Mouse (Mus musculus) heart, adult 18-20 months (tissue): ENCODE data around the gene Tekt3. TPM values are rescaled to one million over a fixed set of nuclear protein-coding genes. Genes with fewer than 3 reads are reported as not detected.

Experiments used
- DNase-seq, 2 experiments: peaks; one replicate each; pipeline ENCODE4 v3.0.0; 2021 to 2022; ENCODE audit warnings: mixed read lengths in 1 of 2
- total RNA-seq, 2 experiments: library from RNA; stranded (reverse); gene quantifications; 2 replicates each; pipeline ENCODE4 v1.2.3; 2021

Tekt3 gene
- total RNA-seq, 2 experiments from 2014 or later: not detected

- DNase-seq: no peak
Observed at GRCm38 (mm10) chr11:63059911-63060310, 1.5 kb upstream of the Tekt3 start.

DNA sequence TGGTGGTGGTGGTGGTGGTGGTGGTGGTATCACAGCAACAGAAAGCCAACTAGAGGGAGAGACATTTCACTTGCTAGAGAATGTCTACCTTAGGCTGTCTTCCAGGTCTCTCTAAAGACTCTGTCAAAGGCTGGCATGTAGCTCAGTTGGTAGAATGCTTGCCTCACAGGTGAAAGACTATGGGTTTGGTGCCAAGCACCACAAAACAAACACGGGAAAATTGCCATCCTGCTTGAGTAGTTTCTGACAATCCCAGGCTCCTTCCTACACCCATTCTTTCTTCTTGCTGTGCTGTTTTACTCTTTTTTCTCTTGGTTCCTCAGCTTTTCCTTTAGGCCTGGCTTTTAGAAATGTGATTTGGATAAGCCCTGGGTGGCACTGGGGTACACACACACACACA, 5.1 kb downstream of the Tekt3 start:
- no peak for DNase-seq

DNA sequence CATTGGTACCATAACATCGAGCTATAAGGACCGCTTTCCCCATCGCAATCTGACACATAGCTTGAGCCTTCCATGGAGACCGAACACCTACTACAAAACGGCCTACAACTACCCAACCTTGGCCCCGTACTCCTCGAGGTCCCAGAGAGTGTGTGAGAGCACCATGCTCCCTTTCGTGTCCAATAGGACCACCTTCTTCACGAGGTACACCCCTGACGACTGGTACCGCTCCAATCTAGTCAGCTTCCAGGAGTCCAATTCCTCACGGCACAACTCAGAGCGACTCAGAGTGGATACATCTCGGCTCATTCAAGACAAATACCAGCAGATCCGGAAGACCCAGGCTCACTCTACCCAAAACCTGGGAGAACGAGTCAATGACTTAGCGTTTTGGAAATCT, 8.6 kb downstream of the Tekt3 start:
- no peak for DNase-seq

- DNase-seq: no peak
Observed at GRCm38 (mm10) chr11:63084536-63084935, 23.1 kb downstream of the Tekt3 start.

- no peak for DNase-seq
Observed at GRCm38 (mm10) chr11:63088672-63089071, 27.2 kb downstream of the Tekt3 start.

GRCm38 (mm10) chr11:63090210-63090609, 28.8 kb downstream of the Tekt3 start:
- peak in 1 of 2 experiments; percentile 6 for DNase-seq

DNA sequence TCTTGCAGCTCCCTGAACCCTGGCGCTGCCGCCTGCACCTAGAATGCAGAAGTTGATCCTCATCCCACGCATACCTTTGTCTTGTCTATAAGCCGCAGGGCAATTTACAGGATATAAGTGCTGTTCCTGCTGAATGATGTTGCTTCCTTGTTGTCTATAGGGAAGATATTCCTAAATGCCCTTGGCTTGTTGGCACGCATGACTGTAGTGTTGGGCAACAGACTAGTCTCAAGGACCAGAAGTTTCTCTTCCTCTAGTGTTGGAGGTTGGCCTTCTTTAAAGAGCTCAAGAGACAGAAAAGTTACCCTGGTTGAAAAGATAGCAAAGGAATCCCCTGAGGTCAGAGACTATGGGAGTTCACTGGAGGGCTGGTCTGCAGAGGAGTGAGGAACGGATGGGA, 29.5 kb downstream of the Tekt3 start:
- peak; percentile 8 to 11 for DNase-seq

GRCm38 (mm10) chr11:63092271-63092670, 30.8 kb downstream of the Tekt3 start:
- no peak for DNase-seq

- DNase-seq: no peak
Observed at GRCm38 (mm10) chr11:63093601-63094000, 32.1 kb downstream of the Tekt3 start.

DNA sequence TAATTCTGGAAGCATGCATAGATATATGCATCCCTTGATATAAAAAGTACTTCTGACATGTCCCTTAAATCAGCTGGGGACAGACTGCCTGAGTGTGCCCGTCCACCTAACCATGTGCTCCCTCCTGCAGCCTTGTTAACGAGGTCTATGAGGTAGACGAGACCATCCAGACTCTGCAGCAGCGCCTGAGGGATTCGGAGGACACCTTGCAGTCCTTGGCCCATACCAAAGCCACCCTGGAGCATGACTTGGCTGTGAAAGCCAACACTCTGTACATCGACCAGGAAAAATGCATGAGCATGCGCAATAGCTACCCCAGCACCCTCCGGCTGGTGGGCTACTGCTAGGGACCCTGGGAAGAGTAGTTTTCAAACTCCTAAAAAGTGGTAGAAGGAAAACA, 33.0 kb downstream of the Tekt3 start:
- DNase-seq: no peak

DNA sequence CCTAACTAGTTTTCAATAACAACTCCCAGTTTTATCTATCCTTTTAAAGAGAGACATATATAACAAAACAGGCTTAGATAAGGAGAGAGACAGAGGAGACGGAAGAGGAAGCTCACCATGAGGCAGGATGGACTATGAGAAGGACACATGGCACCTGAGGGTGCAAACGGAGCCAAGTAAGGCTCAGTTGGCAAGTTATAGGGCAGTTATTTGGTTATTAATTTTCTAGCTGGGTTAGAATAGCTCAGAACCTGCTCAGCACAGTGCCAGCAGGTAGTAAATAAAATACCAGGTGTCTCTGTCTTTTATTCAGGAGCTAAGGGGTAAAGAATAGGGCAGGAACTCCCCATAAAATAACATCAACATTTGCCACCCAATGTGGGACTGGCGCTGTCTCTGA, 36.6 kb downstream of the Tekt3 start:
- DNase-seq: no peak

DNA sequence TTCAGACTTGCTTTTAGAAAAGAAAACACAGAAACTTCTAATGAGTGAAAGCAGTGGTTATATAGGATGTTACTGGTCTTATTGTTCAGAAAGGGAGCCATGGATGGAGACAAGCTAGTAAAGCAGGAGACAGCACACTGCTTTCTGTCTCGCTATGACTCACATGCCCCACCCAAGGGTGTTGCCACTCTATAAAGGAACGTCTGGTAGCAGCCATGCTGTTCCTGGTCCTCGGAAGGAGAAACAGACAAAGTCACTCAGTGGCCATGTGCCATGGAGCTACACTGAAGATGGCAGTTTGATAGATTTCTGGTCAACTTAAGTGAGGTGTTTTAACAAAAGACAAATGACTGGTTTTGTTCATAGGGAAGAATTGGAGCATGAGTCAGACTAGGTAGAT, 37.9 kb downstream of the Tekt3 start:
- DNase-seq: no peak

DNA sequence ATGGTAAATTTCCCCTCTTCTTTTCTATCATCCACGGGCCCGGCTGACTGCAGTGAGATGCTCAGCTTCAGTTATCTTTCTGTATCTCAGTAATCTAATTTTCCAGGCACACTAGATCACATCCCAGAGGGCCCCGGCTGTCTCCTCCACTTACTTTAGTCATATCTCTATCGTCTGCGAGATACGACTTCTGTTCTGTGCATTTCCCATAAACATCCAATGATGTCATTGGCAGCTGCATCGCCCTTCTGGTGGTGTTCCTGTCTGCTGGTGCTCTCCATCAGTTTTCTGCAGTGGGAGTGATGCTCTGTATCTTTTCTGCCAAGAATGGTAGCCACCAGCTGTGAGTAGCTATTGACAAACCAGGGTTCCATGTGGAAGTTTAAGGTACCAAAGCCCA, 41.8 kb downstream of the Tekt3 start:
- no peak for DNase-seq

DNA sequence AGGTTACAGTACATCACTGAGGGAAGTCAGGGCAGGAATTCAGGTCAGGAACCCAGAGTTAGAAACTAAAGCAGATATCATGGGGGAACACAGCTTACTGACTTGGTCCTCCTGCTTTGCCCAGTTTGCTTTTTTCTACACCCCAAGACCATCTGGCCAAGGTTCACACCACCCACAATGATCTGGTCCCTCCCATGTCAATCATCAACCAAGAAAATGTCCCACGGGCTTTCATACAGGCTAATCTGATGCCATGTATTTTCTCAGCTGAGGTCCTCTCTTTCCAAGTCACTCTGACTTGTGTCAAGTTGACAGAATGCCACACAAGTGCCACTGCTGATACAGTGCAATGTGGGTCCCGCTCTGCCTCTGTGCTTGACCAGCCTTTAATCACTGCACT, 42.6 kb downstream of the Tekt3 start:
- no peak for DNase-seq

GRCm38 (mm10) chr11:63109230-63109775, 47.8 kb downstream of the Tekt3 start:
- DNase-seq: no peak

DNA sequence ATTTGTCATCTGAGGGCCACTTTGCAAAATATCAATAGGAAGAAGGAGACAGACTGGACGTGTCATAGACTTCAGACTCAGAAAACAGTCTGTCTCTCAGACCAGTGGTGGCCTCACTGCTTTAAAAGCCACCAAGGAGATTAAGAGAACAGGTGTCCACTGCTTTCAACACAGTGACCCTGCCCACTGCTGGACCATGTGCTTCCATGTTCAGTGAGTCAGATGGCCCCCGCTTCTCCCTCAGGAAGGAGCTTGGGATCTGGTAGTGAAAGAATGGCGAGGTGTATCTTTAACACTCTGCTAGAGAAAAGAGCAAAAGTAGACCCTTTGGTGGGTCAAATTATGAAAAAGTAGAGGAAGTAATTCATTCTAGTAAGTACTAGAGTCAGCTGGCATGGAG, 48.9 kb downstream of the Tekt3 start:
- DNase-seq: no peak

DNA sequence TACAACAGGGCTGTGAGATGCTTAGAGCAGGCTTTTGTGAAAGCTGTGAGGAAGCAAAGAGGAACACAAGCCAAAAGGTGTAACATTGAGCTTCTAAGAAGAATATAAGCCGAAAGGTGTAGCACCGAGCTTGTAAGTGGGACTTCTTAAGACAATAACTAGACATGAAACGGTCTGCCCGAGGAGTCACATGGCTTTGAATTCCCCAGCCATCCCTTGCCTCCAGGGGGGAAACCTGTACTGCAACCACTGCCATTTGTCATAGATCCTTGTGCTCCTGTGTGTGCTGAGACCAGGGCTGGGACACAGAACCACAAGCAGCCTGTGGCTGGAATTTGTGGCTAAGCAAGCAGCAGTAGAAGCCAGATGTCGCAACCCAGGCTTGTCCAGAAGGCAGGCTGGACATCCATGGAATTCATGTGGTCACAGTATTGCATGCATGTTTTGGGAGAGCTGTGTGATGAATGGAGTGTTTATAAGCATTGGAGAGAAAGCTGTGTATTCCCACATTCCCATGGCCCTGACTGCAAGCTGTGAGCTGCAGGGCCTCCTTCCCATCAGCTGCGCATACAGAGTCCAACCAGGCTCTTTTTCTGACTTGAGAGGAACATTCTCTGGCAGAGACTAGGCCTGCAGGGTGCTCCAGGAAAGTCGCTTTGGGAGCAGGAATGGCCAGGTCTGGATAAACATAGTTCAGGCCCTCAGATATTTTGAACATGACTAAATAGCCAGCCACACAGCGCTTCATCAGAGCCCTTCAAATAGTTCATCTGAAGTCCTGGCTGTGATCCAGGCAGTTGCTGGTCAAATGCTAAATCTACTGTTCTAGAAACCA, 53.6 kb downstream of the Tekt3 start:
- DNase-seq: peak; percentile 71 to 87

GRCm38 (mm10) chr11:63116652-63117051, 55.2 kb downstream of the Tekt3 start:
- DNase-seq: no peak

DNA sequence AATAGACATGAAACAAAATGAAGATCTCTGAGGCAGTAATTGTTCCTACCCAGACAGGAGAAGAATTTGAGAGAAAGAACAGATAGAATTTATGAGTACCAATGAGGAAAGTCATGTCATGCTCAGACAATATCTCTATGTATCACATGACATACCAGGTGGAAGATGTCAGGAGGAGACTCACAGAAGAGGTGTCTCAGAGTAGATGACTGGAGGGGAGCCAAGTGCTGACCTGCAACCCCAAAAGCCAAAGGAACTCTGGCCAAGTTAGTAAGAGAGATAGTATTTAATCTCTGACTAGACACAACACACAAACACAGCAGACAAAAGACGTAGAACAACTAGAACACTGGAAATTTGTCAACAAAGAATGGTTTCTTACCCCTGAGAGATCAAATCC, 55.8 kb downstream of the Tekt3 start:
- no peak for DNase-seq

DNA sequence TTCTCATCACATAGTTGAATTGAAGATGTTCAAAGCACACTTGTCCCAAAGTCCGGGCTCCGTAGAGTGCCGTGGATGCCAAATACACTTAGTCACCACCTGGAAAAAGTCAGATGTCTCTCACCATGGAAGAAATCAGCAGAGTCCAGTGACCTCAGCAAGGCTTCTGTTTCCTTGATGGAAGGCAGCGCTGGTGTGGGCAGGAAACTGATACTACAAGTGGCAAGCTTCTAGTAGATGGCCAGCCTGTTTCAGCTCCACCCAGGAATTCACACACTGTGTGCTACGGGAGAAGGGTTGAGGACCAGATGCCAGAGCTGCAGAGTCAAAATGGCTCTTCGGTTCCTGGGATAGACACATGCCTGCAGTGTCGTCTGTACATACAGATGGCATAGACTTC, 58.3 kb downstream of the Tekt3 start:
- peak in 1 of 2 experiments; percentile 54 for DNase-seq

GRCm38 (mm10) chr11:63122249-63122648, 60.8 kb downstream of the Tekt3 start:
- no peak for DNase-seq

DNA sequence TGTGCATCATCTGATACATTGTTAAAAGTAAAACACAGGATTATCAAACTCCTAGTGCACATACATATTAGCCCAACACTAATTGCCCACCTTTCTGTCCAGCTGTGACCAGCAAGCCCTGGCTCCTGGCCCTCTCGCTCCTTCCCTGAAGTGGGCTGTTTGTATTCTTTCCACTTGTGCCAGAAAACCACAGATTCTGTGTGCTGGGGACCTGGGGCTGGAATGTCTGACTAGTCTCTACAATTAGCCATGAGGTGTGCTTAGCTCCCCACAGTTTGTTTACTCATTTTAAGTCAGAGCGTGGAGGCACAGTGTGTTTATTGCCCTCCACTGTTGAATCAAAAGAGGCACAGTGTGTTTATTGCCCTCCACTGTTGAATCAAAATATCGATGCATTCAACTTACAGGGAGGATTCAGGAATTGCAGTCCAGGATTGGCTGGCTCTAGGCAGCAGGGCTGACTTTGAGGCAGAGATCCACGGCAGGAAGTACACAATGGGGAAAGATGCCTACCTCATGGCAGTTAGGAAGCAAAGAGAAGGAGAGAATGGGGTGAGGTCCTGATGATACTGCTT, 61.4 kb downstream of the Tekt3 start:
- DNase-seq: no peak

DNA sequence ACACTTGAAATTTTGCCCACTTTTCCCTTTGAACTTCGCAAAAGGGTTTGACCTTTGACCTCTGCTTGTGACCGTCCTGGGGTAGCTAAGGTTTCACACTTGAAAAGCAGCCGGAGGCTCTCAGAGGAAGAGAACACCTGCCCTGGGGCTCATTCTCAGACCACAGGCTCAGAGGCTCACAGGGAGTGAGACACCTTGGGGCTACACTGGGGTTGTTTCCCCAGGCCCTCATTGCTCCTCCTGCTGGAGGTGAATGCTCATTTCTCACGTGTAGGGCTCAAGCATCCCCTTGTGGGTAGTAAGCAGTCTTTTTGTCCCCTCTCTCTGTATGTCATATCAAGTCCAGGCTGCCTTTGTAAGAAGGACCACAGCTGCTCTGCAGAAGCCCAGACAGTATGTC, 62.9 kb downstream of the Tekt3 start:
- DNase-seq: no peak
